Mouse (Mus musculus): Measurements from ENCODE around the gene Ogdh.
"Not testable (repeated sequence)": the region's sequence is repeated elsewhere in the genome, so short reads cannot be mapped to it uniquely, and the experiment has no call there.

DNA sequence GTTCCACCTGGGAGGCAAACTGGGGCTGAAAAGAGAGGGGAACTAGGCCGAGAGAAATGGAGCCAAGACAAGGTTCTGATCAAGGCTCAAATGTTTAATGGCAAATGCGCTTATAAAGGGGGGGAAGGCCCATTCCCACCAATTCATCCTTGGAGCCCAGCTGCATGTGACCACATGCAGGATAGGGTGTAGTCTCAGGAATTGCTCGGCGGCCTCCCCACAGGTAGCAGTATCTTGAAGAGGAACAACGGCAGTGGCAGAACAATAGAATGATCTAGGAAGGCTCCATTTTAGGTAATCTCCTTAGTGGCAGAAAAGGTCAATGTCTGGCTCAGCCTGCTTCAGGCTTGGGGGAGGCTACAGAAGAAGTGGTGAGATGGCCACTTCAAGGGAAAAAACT, 76.6 kb downstream of the Ogdh start:
- not testable (repeated sequence) for TF ChIP-seq ZNF384 (IDR thresholded peaks at IDR 0.05; ENCODE audit: low read depth, low read length); CHD2 (IDR thresholded peaks at IDR 0.05; ENCODE audit: low read length); GATA1 (IDR thresholded peaks at IDR 0.05; ENCODE audit: low read depth, low read length); TBP (IDR thresholded peaks at IDR 0.05; ENCODE audit: low read depth, low read length); SMC3 (IDR thresholded peaks at IDR 0.05; ENCODE audit: low read depth, low read length); ZMIZ1 (IDR thresholded peaks at IDR 0.05; ENCODE audit: low read depth, low read length); EP300 (IDR thresholded peaks at IDR 0.05; ENCODE audit: low read depth in 1 of 2, low read length in 2 of 2); MEF2A (IDR thresholded peaks at IDR 0.05; ENCODE audit: extremely low read depth, insufficient replicate concordance, low read depth, low read length, poor library complexity, severe bottlenecking)
